Mouse (Mus musculus): Measurements from ENCODE around the gene Crygn.

DNA sequence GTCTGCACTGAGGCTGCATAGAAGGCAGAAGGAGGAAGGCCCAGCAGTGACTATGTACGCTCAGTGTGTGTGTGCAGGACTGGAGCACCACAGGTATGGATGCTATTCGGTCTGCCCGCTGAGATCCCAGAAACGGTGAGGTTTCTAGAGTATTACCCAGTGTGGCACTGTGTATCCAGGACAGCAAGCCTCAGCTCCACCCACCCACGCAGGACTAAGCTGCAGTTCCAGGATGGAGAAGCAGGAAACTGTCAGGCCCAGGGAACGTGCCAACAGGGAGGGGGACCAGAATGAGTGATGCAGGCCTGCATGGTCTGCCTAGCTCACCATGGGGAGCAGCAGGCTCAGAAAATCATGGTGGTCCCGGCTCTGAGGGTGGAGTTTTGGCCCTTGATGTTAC is 35.2 kb upstream of the Crygn start:
- no peak for TF ChIP-seq CTCF (IDR thresholded peaks at IDR 0.05; ENCODE audit: extremely low read depth, insufficient read length, insufficient replicate concordance, low read depth, low read length)
- TF ChIP-seq POLR2A (IDR thresholded peaks at IDR 0.05; ENCODE audit: low read depth, low read length), result no peak

Data from small intestine, adult 2 months (tissue).